Mouse (Mus musculus) layer of hippocampus, postnatal 36 days (tissue): ENCODE measurements at regions not wholly inside any gene's neighbourhood (a gene's known extent, or its start where the extent isn't known, plus 50 kb on each side); places are given as distances from the start of the nearest gene placed in this dataset.

ENCODE experiments used
- DNase-seq, 2 experiments: peaks; one replicate each; pipeline ENCODE4 v3.0.0; 2022

DNA sequence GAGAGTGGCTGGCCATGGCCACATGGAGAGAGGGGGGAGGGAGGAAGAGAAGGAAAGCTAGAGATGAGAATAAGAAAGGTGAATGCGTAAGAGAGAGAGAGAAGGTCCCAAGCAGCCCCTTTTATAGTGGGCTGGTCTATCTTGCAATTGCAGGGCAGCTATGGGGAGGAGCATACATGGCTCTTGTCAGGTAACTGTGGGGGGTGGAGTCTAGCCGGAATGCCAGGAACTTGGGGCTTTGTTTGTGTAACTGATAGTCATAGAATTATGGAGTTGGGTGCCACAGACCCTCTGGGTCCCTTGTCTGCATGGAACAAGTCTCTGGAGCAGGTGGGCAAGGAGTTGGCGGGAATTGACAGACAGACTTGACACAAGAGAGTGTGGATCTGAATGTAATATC, 2151.8 kb downstream of the 4930444P10Rik start:
- no peak for DNase-seq

DNA sequence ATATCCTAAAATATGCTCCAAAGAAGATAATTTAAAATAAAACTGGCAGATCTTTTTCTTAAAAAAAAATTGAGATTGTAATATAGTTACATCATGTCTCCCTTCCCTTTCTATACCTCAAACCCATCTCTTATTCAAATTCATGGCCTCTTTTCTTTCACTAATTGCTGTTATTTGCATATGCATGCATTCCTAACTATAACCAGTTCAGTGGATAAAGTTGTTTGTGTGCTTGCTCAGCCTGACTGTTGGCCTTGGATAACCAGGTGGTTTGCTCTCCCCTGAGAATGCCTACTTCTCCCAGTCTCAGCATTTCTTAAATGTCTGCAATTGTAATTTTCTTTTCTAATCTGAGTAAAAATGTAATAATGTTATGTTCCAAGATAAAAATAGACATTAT, 2154.8 kb downstream of the 4930444P10Rik start:
- no peak for DNase-seq

DNA sequence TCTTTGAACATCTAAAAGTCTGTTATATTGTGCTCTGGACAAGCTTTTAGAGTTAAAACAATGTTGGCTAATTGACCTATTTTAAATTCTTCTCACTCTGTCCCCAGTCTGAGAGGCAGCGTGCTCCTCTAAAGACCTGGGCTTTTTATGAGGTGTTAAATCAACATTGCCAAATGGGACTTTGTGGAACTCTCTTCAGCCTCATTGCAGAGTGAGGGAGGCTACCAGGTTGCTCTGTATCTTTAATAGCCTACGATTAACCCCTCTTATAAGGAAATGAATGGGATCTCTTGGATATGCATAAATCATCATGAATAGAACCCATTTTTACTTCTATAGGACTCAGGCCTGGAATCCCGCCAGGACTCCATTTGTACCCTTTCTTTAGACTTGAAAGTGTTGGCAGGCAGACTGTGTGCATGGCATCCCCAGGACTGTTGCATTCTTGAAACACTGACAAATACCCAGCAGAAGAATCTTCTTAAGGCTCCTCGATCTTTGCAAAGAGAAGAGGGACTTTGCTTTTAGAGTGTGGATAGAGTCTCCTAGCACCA, 2157.1 kb downstream of the 4930444P10Rik start:
- DNase-seq: no peak

DNA sequence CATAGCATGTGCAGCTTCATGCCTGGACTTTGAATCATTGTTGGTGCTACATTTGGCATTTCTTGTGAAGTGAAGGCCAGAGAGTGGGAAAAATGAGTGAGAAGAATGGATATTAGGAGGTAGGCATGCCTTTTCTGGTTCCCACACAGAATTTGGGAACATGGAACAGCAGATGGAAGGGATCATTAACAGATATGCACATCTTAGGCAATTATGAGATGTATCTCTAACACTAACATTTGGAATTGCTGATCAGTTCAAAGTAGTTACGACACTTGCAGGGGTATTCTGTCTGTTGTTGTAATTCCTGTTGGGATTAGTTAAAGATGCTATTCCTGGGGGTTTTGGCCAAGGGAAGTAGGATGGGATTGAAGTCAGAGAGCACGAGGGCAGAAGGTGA, 2164.4 kb downstream of the 4930444P10Rik start:
- DNase-seq: no peak

DNA sequence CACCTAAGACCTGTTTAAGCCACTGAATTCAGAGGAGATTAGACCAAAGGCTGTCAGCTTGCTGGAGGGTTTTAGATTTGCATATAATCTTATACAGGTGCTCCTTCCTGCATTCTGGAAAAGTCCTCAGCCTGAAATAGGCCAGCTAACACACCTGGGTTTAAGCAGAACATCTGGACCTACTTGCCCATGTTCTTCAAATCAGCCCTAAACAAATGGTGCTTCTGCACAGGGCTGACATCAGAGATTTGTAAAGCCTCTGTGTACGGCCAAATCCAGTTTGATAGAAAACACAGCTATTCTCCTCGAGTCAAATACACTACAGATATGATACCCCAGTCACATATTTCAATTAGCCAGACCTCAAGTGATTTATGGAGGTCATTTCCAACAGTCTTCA, 2165.2 kb downstream of the 4930444P10Rik start:
- DNase-seq: no peak

DNA sequence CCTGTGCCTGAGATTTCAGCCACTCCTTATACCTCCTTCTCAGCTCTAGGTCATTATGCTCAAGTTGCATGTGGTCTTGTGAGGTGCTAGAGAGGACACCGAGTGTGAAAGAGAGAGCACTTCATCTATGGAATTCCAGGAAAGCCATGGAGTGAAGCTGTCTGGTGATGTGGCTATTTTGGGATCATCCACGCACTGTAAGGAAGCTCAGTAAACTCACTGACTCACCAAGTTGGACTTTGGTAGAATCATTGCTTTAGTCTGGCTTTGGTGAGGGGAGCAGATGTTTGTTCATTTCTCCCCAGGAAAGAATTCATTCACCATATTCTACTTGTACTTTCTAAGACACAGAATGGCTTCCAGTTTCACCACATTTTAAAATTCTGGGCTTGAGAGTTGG, 2167.1 kb downstream of the 4930444P10Rik start:
- DNase-seq: no peak

DNA sequence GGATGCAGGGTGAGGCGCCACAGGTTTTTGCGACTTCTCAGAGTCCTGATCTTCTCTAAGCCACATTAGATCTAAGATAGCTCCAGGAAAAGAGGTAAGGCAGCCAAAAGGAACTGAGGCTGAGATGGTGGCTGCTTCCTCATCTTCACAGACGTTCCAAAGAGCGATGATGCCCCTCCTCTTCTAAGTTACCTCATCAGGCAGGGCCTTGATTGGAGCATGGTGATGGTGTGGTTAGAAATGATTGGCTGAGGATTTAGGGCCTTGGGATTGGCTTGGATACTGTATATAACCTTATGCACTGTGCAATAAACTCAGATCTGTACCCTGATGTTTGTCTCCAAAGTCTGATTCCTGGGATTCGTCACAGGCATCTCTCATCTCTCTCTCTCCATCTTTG, 2177.9 kb downstream of the 4930444P10Rik start:
- DNase-seq: no peak

DNA sequence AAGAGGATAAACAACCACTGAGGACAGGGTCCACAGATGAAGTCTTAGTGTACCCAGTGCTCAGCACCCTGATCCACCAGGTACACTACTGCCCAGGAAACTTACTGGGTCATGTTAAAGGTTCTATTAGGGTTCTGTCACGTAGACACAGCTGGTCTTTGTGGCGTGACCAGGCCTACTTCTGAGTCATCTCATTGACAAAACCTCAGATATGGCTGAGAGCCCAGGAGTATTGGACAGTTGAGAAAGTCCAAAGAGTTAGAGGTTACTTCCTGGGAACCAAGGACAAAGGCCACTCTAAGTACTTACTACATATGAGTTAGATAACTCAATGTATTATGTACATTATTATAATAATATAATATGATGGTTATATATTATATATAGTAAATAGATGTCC, 2214.0 kb downstream of the 4930444P10Rik start:
- no peak for DNase-seq

DNA sequence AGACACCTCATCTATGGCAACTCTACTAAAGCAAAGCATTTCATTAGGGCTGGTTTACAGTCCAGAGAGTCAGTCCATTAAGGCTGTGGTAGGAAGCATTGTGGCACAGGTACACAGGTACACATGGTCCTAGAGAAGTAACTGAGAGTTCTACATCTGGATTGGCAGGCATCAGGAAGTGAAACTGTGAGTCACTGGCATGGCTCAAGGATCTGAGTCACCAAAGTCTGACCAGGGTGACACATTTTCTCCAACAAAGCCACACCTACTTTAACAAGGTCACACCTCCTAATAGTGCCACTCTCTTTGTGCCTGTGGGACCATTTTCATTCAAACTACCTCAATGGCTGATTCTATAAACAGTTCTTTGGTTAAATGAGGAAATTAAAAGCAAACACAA, 2219.2 kb downstream of the 4930444P10Rik start:
- no peak for DNase-seq

DNA sequence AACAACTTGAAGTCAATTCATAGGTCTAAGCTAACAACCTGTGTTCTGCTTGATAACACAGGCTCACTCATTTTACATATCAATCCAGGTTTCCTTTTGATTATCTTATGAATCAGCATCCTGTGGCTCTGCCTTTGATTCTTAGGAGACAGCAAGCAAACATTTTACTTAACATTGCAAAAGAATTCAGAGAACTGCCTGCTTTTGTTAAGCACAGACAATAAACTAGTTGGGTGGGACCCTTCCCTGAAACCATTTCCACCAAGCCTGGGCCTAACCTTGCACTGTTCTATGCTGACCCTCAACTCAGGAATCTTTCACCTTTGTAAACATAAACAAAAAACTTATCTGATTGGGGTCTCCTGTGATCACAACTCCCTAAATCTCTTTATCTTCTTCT, 2220.6 kb downstream of the 4930444P10Rik start:
- no peak for DNase-seq

DNA sequence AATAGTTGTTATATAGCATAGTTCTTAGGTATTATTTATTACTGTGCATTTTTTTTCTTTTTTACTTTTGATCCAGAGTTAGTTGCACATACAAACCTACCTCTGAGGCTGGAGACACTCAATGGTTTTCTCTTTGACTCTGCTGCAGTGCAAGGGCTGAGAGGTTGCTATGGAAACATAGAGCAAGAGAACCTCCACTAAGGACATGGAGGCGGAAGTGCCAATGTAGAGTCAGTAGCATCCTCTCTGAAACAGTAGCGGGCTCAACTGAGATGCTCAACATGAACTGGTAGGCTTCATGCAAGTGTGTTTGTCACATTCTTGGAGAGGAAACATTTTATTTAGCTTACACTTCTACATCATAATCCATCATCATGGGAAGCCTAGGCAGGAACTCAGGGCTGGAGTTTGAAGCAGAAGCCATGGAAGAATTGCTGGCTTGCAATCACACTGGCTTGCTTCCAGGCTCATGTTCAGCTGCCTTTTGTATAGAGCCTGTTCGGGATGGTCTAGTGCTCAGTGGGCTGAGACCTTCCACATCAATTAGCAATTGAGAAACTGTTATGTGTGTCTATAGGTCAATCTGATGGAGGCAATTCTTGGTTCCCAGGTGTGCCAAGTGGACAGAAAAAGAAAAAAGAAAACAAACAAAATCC, 2222.4 kb downstream of the 4930444P10Rik start:
- DNase-seq: no peak

DNA sequence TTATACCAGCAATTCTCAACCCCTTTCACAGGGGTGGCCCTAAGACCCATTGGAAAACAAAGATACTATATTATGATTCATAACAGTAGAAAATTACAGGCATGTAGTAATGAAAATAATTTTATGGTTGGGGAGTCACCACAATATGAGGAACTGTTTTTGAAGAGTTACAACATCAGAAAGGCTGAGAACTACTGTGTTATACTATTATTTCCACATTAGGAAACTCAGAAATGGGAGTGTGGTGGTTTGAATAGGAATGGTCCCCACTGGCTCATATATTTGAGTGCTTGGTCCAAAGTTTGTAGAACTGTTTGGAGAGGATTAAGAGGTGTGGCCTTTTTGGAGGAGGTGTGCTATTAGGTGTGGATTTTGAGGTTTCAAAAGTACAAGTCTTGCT, 2227.4 kb downstream of the 4930444P10Rik start:
- no peak for DNase-seq

DNA sequence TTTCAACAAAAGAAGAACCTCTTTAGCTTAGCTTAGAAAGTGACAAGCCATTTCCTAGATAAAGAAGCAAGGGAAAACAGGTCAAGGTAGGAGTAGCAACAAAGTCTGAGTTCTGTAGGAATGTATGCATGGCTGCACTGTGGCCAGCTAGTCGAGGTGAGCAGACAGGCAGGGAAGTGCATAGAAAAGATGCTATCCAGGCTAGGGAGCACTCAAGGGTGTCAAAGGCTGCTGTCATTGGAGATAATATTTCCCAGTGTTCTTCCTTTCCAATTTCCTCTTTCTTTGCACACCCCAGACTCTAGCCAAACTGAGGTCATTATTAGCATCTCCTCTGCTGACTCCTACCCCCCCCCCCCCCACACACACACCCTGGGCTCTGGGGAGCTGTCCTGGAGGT, 2229.4 kb downstream of the 4930444P10Rik start:
- DNase-seq: no peak

DNA sequence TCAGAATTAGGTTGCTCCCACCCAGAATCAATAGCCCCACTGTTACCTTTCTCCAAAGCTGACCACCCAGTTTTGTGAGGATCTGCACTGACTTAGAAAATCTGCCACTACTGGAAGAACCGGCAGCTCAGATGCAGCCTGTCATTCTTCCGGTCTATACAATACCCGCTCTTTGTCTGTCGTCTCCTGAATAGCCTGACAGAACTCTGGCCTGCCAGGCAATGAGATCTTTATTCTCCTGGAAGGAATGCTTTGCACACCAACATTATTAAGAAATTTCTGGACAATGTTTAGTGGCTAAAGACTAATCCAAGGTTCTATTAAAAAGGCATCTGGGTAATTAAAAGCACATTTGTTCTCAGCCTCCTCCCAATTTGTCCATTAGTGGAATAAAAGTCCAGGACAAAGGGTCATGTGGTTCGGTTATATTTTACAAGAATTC, 2232.0 kb downstream of the 4930444P10Rik start:
- no peak for DNase-seq

DNA sequence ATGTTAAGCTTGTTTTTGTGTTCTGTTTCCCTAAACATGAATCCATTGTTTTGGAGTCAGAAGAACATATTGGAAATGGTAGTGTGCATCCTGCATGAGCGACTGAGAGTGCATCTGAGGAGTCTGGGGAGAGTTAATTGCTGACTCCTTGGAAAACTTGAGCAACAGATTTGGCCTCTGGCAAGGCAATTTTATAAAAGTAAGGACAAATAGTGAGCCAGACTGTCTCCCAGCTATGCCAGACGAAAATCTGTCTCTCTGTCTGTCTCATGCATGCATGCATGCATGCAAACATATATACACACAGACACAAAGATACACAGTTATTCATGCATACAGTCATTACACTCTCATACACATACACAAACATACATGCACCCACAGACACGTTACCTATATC, 2232.7 kb downstream of the 4930444P10Rik start:
- DNase-seq: no peak

DNA sequence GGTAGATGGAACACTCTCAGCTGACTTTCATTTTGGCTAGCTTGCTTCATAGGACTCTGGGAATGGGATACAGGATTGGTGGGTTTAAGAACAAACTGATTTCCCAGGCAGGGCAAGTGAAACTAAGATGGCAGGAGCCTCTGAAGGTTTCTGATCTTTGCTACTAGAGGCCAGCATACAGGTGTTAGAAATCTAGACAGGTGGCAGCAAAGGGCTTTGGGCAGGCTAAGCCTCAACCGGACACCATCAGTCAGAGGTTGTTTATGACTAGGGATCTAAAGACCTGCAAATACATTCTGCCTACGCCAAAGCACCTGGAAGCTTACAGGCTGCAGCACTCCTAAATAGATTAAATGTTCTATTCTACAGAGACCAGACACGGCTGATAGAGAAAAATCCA, 2233.4 kb downstream of the 4930444P10Rik start:
- no peak for DNase-seq

DNA sequence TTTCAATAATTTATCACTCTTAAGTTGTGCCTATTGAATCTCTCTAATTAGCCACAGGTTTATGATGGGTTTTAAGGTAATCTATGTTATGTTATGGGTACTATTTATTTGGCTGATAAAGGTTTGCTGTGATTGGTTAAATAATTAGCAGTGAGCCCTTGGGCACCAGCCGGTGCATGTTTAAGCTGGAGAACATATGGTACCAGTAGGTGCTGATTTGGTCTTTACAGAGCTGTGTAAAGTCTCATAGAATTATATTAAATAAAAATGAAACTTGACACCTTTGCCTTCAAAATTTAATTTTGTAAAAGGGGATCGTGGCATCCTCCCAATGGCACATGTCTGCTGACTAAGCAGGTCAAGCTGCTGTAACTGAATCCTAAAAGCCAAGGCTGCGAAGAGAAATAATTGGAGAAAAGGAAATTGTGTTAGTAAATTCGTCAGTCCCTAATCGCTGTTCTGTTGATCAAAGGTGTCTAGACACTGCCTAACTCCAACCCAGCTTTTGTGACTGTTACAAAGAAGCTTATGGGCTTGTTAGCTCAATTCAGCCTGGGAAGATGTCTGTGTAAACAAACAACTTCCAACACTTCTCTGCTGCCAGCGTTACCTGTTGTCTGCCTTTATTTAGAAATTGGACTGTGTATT, 2234.6 kb downstream of the 4930444P10Rik start:
- no peak for DNase-seq

DNA sequence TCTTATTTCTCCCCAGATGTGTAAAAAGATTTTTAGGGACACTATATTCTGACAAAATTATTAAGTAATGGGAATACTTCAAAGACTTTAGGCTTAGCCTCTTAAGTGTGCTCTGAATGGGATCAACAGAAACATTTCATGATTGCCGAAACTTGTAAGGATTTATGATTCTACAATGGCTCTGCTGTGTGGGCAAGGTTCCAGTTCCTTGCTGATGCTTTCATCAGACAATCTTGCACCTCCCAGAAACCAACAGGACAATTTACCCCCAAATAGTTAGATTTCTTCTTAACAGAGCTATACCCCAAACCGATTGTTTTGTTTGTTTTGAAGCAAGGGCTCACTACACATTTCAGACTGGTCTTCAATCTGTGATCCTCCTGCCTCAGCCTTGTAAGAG, 2236.1 kb downstream of the 4930444P10Rik start:
- DNase-seq: no peak

DNA sequence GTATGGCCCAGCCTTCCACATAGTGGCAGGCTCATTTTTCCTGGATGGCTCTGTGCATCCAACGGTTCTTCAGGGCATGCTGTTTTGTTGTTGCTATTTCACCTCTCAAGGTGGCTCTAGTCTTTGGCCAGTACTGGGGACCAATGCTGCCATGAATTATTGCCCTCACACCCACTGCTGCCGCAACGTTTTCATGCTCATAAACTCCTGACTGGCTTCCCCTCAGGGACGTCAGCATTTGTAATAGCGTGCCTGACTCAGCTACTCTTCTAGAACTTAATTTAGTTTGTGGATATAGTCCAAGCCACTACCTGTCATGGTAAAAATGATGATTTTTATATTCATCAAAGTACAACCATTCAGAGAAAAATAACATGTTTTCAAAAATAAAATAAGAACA, 2242.0 kb downstream of the 4930444P10Rik start:
- no peak for DNase-seq

DNA sequence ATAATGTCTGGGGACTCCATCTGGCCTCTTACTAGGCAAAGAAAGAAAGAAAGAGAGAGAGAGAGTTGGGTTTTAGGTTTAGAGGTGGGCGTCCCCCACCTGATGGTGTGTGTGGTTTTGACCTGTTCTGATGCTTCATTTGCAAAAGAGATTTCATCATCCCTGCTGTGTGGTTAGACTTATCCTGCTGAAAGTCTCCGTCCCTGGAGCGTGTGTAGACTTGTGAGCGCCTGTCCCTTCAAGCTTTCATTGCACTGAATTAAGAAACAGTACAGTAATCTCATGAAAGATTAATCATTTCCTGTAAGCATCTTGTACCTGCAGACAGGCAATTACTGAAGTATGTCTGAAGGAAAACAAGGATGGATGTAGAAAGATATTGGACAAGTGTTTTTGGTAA, 2244.1 kb downstream of the 4930444P10Rik start:
- no peak for DNase-seq

DNA sequence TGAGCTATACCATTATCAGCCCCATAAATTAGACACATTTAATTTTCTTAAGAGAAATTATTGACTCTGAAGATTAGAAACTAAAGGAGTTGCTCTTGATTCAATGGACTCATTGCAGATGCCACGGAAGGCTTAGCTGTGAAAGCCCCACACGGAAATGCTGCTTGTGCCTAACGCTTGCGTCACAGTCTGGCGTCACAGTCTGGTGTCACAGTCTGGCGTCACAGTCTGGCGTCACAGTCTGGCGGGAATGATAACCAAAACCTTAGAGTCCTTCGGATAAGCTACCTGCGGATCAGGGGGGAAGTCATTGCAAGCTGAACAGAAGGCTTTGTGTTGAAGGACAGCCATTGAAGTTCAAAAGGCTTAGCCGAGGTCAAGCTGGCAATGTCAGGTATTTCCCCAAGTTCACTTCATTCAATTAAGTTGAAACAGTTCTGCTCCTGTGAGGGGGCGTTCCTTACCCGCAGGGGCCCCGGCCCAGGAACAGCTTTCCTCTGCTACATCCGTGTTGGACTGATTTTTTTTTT, 2246.7 kb downstream of the 4930444P10Rik start:
- DNase-seq: no peak

DNA sequence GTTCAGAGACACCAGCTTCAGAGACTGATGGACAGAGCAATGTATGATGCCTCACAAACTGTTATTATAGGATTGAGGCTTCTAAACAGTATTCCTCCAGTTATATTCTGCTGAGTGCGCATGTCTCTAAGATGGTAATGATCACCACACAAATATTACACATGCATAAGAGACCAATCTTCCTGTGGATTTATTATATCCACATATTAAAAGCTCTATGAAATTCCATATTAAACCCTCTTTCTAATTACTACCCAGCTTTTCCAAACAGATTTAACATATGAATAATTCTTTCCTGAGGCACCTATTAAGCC, 2252.9 kb downstream of the 4930444P10Rik start:
- no peak for DNase-seq

DNA sequence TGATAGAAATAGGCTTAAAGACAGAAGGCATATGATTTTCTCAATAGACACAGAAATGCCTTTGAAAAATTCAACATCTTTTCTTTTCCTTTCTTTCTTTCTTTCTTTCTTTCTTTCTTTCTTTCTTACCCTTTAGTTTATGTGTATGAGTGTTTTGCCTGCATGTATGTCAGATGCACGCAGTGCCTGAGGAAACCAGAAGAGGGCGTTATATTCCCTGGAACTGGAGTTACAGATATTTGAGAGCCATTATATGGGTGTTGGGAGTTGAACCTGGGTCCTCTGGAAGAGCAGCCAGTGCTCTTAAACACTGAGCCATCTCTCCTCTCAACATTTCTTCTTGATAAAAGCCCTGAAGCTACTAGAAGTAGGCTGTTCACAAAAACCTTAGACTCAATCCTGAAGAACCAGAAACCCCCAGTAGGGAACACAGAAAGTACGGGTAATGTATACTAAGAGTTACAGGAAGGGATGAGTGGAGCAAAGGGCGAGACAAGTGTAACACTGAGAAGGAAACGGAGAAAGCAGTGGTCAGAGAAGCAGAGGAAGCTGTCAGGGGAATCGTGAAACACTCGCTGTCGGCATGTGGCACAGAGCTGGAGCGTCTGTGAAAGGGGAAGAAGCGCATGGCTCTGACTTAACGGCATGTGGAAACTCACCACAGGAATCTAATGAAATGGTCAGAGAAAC, 2253.4 kb downstream of the 4930444P10Rik start:
- DNase-seq: no peak
